Mouse (Mus musculus) telencephalon, adult 2 months (tissue): ENCODE data around the gene Boc.

Experiments
- DNase-seq: peaks from one replicate; pipeline ENCODE4 v3.0.0-alpha.2; 2011; ENCODE audit warnings: low read depth, low spot score

The Boc gene

GRCm38 (mm10) chr16:44528955-44529354 is 29.7 kb downstream of the Boc start:
- no peak for DNase-seq

GRCm38 (mm10) chr16:44527218-44527905 is 31.3 kb downstream of the Boc start:
- DNase-seq, result no peak

GRCm38 (mm10) chr16:44526689-44527088 is 32.0 kb downstream of the Boc start:
- DNase-seq, result no peak

- DNase-seq, result peak; percentile 79
These were observed 32.7 kb downstream of the Boc start for GRCm38 (mm10) chr16:44526044-44526443.

GRCm38 (mm10) chr16:44523595-44523994 is 35.1 kb downstream of the Boc start:
- no peak for DNase-seq

GRCm38 (mm10) chr16:44516498-44516897 is 42.2 kb downstream of the Boc start:
- DNase-seq, result no peak

GRCm38 (mm10) chr16:44510521-44511213 is 48.0 kb downstream of the Boc start:
- no peak for DNase-seq

GRCm38 (mm10) chr16:44509458-44510344 is 49.0 kb downstream of the Boc start:
- DNase-seq, result no peak

GRCm38 (mm10) chr16:44508772-44509171 is 49.9 kb downstream of the Boc start:
- no peak for DNase-seq

GRCm38 (mm10) chr16:44508025-44508424 is 50.7 kb downstream of the Boc start:
- no peak for DNase-seq

- no peak for DNase-seq
These were observed 51.4 kb downstream of the Boc start for GRCm38 (mm10) chr16:44507027-44507929.

GRCm38 (mm10) chr16:44505243-44505642 is 53.5 kb downstream of the Boc start:
- DNase-seq, result no peak

- DNase-seq, result no peak
These were observed 55.7 kb downstream of the Boc start for GRCm38 (mm10) chr16:44502895-44503575.

- no peak for DNase-seq
These were observed 56.4 kb downstream of the Boc start for GRCm38 (mm10) chr16:44502325-44502724.

- DNase-seq, result no peak
These were observed 56.9 kb downstream of the Boc start for GRCm38 (mm10) chr16:44501783-44502182.

- no peak for DNase-seq
These were observed 60.2 kb downstream of the Boc start for GRCm38 (mm10) chr16:44498447-44498846.

- DNase-seq, result no peak
These were observed 61.7 kb downstream of the Boc start for GRCm38 (mm10) chr16:44496971-44497464.

GRCm38 (mm10) chr16:44494441-44495108 is 64.1 kb downstream of the Boc start:
- DNase-seq, result no peak

GRCm38 (mm10) chr16:44493868-44494267 is 64.8 kb downstream of the Boc start:
- DNase-seq, result no peak

- no peak for DNase-seq
These were observed 66.0 kb downstream of the Boc start for GRCm38 (mm10) chr16:44492706-44493105.
